Comparison of ENCODE assay signal across 10 mouse cellular contexts in genomic region chr4:62756721-62757206, GRCm38 (mm10).
DNase-seq lines count a peak whose midpoint lies in the region; ATAC-seq and TF ChIP-seq lines count a peak whose summit lies in the region.
"Had no signal": no experiment of that assay in that cellular context is flagged by ENCODE, and none has a peak within 500 bp of the region (broad histone marks: within the 10 kb centered on the region; RNA-seq: fewer than 3 reads in every experiment).

No protein-coding gene starts in this region.

- peak overlapping the region; percentile 59 for H3K27ac ChIP-seq in heart, embryonic 11.5 days (ENCODE audit: low read depth, low read length)
- peak overlapping the region; percentile 82; the same call in 1 of the 2 replicates for H3K27ac ChIP-seq in stomach, embryonic 14.5 days (ENCODE audit: low read length)
- no peak overlapping the region for H3K27ac ChIP-seq in stomach, postnatal 0 days (replicated peaks)
- H3K27ac ChIP-seq in limb, embryonic 15.5 days, result peak overlapping the region; percentile 86

- 0 out of 2 replicates have a peak overlapping the region, but pooled peaks have one; percentile 52 for H3K9ac ChIP-seq in heart, embryonic 11.5 days (ENCODE audit: low read depth, low read length)
- no peak overlapping the region for H3K9ac ChIP-seq in stomach, embryonic 14.5 days (replicated peaks; ENCODE audit: low read depth, low read length)
- H3K9ac ChIP-seq in stomach, postnatal 0 days (ENCODE audit: low read length), result no peak overlapping the region
- no peak overlapping the region for H3K9ac ChIP-seq in limb, embryonic 15.5 days
- H3K9ac ChIP-seq: neural tube, embryonic 13.5 days had no signal

- TF ChIP-seq CTCF in stomach, postnatal 0 days (IDR thresholded peaks at IDR 0.05; ENCODE audit: low read depth), result no peak

- H3K27me3 ChIP-seq in heart, embryonic 11.5 days (ENCODE audit: control insufficient read depth, insufficient read depth, low read length), result no peaks in the 10 kb centered on the region
- no peaks in the 10 kb centered on the region for H3K27me3 ChIP-seq in stomach, embryonic 14.5 days (ENCODE audit: control insufficient read depth, insufficient read depth, low read length)
- no peaks in the 10 kb centered on the region for H3K27me3 ChIP-seq in stomach, postnatal 0 days (ENCODE audit: control insufficient read depth, insufficient read depth, low read length)
- no peaks in the 10 kb centered on the region for H3K27me3 ChIP-seq in limb, embryonic 15.5 days
- H3K27me3 ChIP-seq: neural tube, embryonic 13.5 days had no signal

- peaks cover 46% of the 10 kb centered on the region for H3K4me1 ChIP-seq in heart, embryonic 11.5 days (ENCODE audit: control insufficient read depth, insufficient read depth, low read length)
- peaks cover 48% of the 10 kb centered on the region for H3K4me1 ChIP-seq in stomach, embryonic 14.5 days (ENCODE audit: control insufficient read depth, insufficient read depth, low read length)
- peaks cover 7% of the 10 kb centered on the region; the same call in 1 of the 2 replicates for H3K4me1 ChIP-seq in stomach, postnatal 0 days (replicated peaks; ENCODE audit: control insufficient read depth, insufficient read depth)
- peaks cover 67% of the 10 kb centered on the region for H3K4me1 ChIP-seq in limb, embryonic 15.5 days

- no peak overlapping the region for H3K4me3 ChIP-seq in heart, embryonic 11.5 days (ENCODE audit: low read depth, low read length)
- no peak overlapping the region for H3K4me3 ChIP-seq in stomach, embryonic 14.5 days (ENCODE audit: low read depth, low read length)
- H3K4me3 ChIP-seq in stomach, postnatal 0 days (ENCODE audit: low read depth, low read length), result no peak overlapping the region
- H3K4me3 ChIP-seq in limb, embryonic 15.5 days, result no peak overlapping the region
- H3K4me3 ChIP-seq: neural tube, embryonic 13.5 days had no signal

- 14% methylated on average over 10 of the region's 10 CpGs for WGBS in heart, embryonic 11.5 days (ENCODE audit: insufficient replicate concordance)
- 26% methylated on average over 10 of the region's 10 CpGs for WGBS in stomach, embryonic 14.5 days
- 31% methylated on average over 10 of the region's 10 CpGs for WGBS in stomach, postnatal 0 days
- WGBS in limb, embryonic 15.5 days, result 21% methylated on average over 10 of the region's 10 CpGs

- ATAC-seq in heart, embryonic 11.5 days (replicated peaks; ENCODE audit: insufficient number of reproducible peaks, low FRiP score, low TSS enrichment), result no peak
- no peak for ATAC-seq in stomach, embryonic 14.5 days (ENCODE audit: insufficient number of reproducible peaks, insufficient read depth, low FRiP score, low read depth)
- ATAC-seq in stomach, postnatal 0 days (ENCODE audit: low FRiP score, low TSS enrichment), result no peak
- no peak for ATAC-seq in limb, embryonic 15.5 days (ENCODE audit: insufficient number of reproducible peaks, low FRiP score, low TSS enrichment, low read depth)

- no peaks in the 10 kb centered on the region for H3K36me3 ChIP-seq in heart, embryonic 11.5 days (ENCODE audit: control insufficient read depth, insufficient read depth, low read length)
- no peaks in the 10 kb centered on the region for H3K36me3 ChIP-seq in stomach, embryonic 14.5 days (ENCODE audit: control insufficient read depth, insufficient read depth, low read length)
- H3K36me3 ChIP-seq in stomach, postnatal 0 days (ENCODE audit: control insufficient read depth, insufficient read depth, low read length), result no peaks in the 10 kb centered on the region
- H3K36me3 ChIP-seq in limb, embryonic 15.5 days, result no peaks in the 10 kb centered on the region
- H3K36me3 ChIP-seq: neural tube, embryonic 13.5 days had no signal

- DNase-seq in heart, adult 11 months, result no peak
- DNase-seq in stomach, postnatal 0 days (ENCODE audit: low spot score), result no peak
- no peak for DNase-seq in right cerebral cortex, adult 18-20 months
- no peak for DNase-seq in gastrocnemius, postnatal 4 days (ENCODE audit: low spot score in 2 of 2)
- DNase-seq in right cerebral cortex, postnatal 4 days, result no peak
- DNase-seq: lung, postnatal 36 days had no signal

- H3K4me2 ChIP-seq in heart, embryonic 11.5 days, result 0 out of 2 replicates have a peak overlapping the region, but pooled peaks have one; percentile 2
- H3K4me2 ChIP-seq in stomach, embryonic 14.5 days (replicated peaks; ENCODE audit: low read depth, low read length), result no peak overlapping the region
- no peak overlapping the region for H3K4me2 ChIP-seq in stomach, postnatal 0 days (replicated peaks; ENCODE audit: low read depth)
- H3K4me2 ChIP-seq in limb, embryonic 15.5 days, result no peak overlapping the region
- H3K4me2 ChIP-seq: neural tube, embryonic 13.5 days had no signal

- TF ChIP-seq EP300 in stomach, postnatal 0 days (optimal IDR thresholded peaks at IDR 0.05), result no peak

- no peaks in the 10 kb centered on the region for H3K9me3 ChIP-seq in heart, embryonic 11.5 days (replicated peaks; ENCODE audit: control insufficient read depth, low read length)
- no peaks in the 10 kb centered on the region for H3K9me3 ChIP-seq in stomach, embryonic 14.5 days (ENCODE audit: control insufficient read depth, low read depth, low read length)
- no peaks in the 10 kb centered on the region for H3K9me3 ChIP-seq in stomach, postnatal 0 days (ENCODE audit: control insufficient read depth, low read length)
- no peaks in the 10 kb centered on the region for H3K9me3 ChIP-seq in limb, embryonic 15.5 days
- H3K9me3 ChIP-seq: neural tube, embryonic 13.5 days had no signal
